Comparison of ENCODE assay signal across 8 mouse cellular contexts in genomic region chr11:72564232-72564807, GRCm38 (mm10). TPM values are rescaled to one million over a fixed set of nuclear protein-coding genes. Genes with fewer than 3 reads are reported as not detected.
A peak's percentile ranks its signal among the peaks of the same experiment; 100 is the strongest.
DNase-seq lines count a peak whose midpoint lies in the region; ATAC-seq and TF ChIP-seq lines count a peak whose summit lies in the region.

No protein-coding gene starts in this region.

- no peak overlapping the region for H3K4me3 ChIP-seq in hindbrain, embryonic 10.5 days
- H3K4me3 ChIP-seq in hindbrain, embryonic 16.5 days (ENCODE audit: low read length): no peak overlapping the region
- peak overlapping the region; percentile 46 for H3K4me3 ChIP-seq in MEL (ENCODE audit: control insufficient read depth in 1 of 2, insufficient read depth in 1 of 2, low read depth in 2 of 2, low read length in 2 of 2)
- no peak overlapping the region for H3K4me3 ChIP-seq in embryonic facial prominence, embryonic 11.5 days (ENCODE audit: low read depth, low read length)

- H3K4me1 ChIP-seq in hindbrain, embryonic 10.5 days (replicated peaks): peaks cover 6% of the 10 kb centered on the region; the same call in 1 of the 2 replicates
- H3K4me1 ChIP-seq in hindbrain, embryonic 16.5 days (ENCODE audit: control insufficient read depth, insufficient read depth, low read depth, low read length): no peaks in the 10 kb centered on the region
- H3K4me1 ChIP-seq in MEL (ENCODE audit: control insufficient read depth in 1 of 2, insufficient read depth in 2 of 2, low read length in 2 of 2): peaks cover 4 to 6% of the 10 kb centered on the region in 2 experiments; a peak in 2 of 4 replicates
- H3K4me1 ChIP-seq in embryonic facial prominence, embryonic 11.5 days (ENCODE audit: control insufficient read depth, insufficient read depth, low read length): no peaks in the 10 kb centered on the region

- TF ChIP-seq POLR2A in MEL (IDR thresholded peaks at IDR 0.05; ENCODE audit: control insufficient read depth in 1 of 2, insufficient read depth in 1 of 2, low read depth in 1 of 2, low read length in 2 of 2, poor library complexity in 1 of 2): no peak

- no peaks in the 10 kb centered on the region for H3K27me3 ChIP-seq in hindbrain, embryonic 10.5 days (ENCODE audit: insufficient read depth, poor library complexity, severe bottlenecking)
- no peaks in the 10 kb centered on the region for H3K27me3 ChIP-seq in hindbrain, embryonic 16.5 days (replicated peaks; ENCODE audit: control insufficient read depth, insufficient read depth, low read length)
- no peaks in the 10 kb centered on the region for H3K27me3 ChIP-seq in MEL (ENCODE audit: control insufficient read depth in 1 of 2, insufficient read depth in 2 of 2, low read length in 2 of 2)
- no peaks in the 10 kb centered on the region for H3K27me3 ChIP-seq in embryonic facial prominence, embryonic 11.5 days (ENCODE audit: control insufficient read depth, insufficient read depth, low read length)
- no peaks in the 10 kb centered on the region for H3K27me3 ChIP-seq in splenic B cell, adult 2 months (ENCODE audit: control insufficient read depth, insufficient read depth, low read length, poor library complexity, severe bottlenecking)

- peak; percentile 56 to 91 (median 88) for TF ChIP-seq CTCF in MEL (IDR thresholded peaks at IDR 0.05 in 2 of 3, conservative IDR thresholded peaks at IDR 0.05 in 1 of 3; ENCODE audit: control insufficient read depth in 1 of 3, insufficient read depth in 1 of 3, low read depth in 2 of 3, low read length in 3 of 3, poor library complexity in 1 of 3, severe bottlenecking in 1 of 3)

- no peak for TF ChIP-seq EP300 in MEL (IDR thresholded peaks at IDR 0.05; ENCODE audit: low read depth in 1 of 2, low read length in 2 of 2)

- no peak overlapping the region for H3K4me2 ChIP-seq in hindbrain, embryonic 16.5 days (ENCODE audit: low read length)
- H3K4me2 ChIP-seq in embryonic facial prominence, embryonic 11.5 days (ENCODE audit: low read depth, low read length): no peak overlapping the region

- TF ChIP-seq RAD21 in MEL (IDR thresholded peaks at IDR 0.05; ENCODE audit: low read depth, low read length): peak; percentile 94

- no peaks in the 10 kb centered on the region; the same call in 1 of the 2 replicates for H3K79me2 ChIP-seq in MEL (ENCODE audit: control insufficient read depth, insufficient read depth, low read length, poor library complexity)

- H3K27ac ChIP-seq in hindbrain, embryonic 10.5 days: no peak overlapping the region
- no peak overlapping the region for H3K27ac ChIP-seq in hindbrain, embryonic 16.5 days (ENCODE audit: low read depth, low read length)
- H3K27ac ChIP-seq in MEL (ENCODE audit: control insufficient read depth, low read depth, low read length): no peak overlapping the region
- no peak overlapping the region for H3K27ac ChIP-seq in embryonic facial prominence, embryonic 11.5 days (replicated peaks; ENCODE audit: low read depth, low read length)

- no peaks in the 10 kb centered on the region for H3K36me3 ChIP-seq in hindbrain, embryonic 10.5 days
- no peaks in the 10 kb centered on the region for H3K36me3 ChIP-seq in hindbrain, embryonic 16.5 days (ENCODE audit: control insufficient read depth, insufficient read depth, low read length)
- peaks cover 0 to 4% of the 10 kb centered on the region in 2 experiments; a peak in 1 of 4 replicates for H3K36me3 ChIP-seq in MEL (ENCODE audit: control insufficient read depth in 1 of 2, insufficient read depth in 2 of 2, low read length in 2 of 2)
- H3K36me3 ChIP-seq in embryonic facial prominence, embryonic 11.5 days (replicated peaks; ENCODE audit: control insufficient read depth, insufficient read depth, low read depth, low read length): no peaks in the 10 kb centered on the region
- no peaks in the 10 kb centered on the region for H3K36me3 ChIP-seq in splenic B cell, adult 2 months (ENCODE audit: control insufficient read depth, insufficient read depth, low read length, poor library complexity, severe bottlenecking)

- H3K9me3 ChIP-seq in hindbrain, embryonic 10.5 days: no peaks in the 10 kb centered on the region
- H3K9me3 ChIP-seq in hindbrain, embryonic 16.5 days (ENCODE audit: control insufficient read depth, low read length): no peaks in the 10 kb centered on the region
- H3K9me3 ChIP-seq in MEL (replicated peaks; ENCODE audit: insufficient read depth, low read length): no peaks in the 10 kb centered on the region
- no peaks in the 10 kb centered on the region for H3K9me3 ChIP-seq in embryonic facial prominence, embryonic 11.5 days (replicated peaks; ENCODE audit: control insufficient read depth, low read length)

- no peak; the same call in 1 of the 2 replicates for ATAC-seq in hindbrain, embryonic 16.5 days
- no peak for ATAC-seq in embryonic facial prominence, embryonic 11.5 days (replicated peaks; ENCODE audit: insufficient number of reproducible peaks, low FRiP score, low TSS enrichment, low read depth)

- no peak overlapping the region for H3K9ac ChIP-seq in hindbrain, embryonic 16.5 days (ENCODE audit: low read depth, low read length)
- H3K9ac ChIP-seq in MEL (ENCODE audit: control insufficient read depth, low read depth, low read length, poor library complexity, severe bottlenecking): peak overlapping the region; percentile 55
- H3K9ac ChIP-seq in embryonic facial prominence, embryonic 11.5 days (replicated peaks; ENCODE audit: low read length): no peak overlapping the region

- 26% methylated on average over 6 of the region's 6 CpGs for WGBS in hindbrain, embryonic 10.5 days
- 25% methylated on average over 6 of the region's 6 CpGs for WGBS in hindbrain, embryonic 16.5 days
- 25% methylated on average over 6 of the region's 6 CpGs for WGBS in embryonic facial prominence, embryonic 11.5 days

- peak; percentile 31 for DNase-seq in hindbrain, embryonic 10.5 days (ENCODE audit: low spot score)
- DNase-seq in MEL (ENCODE audit: low read depth, low spot score): peak; percentile 90
- DNase-seq in embryonic facial prominence, embryonic 11.5 days (ENCODE audit: low spot score): peak; percentile 82
- peak; percentile 35 for DNase-seq in hindlimb bud, embryonic 11.5 days (ENCODE audit: extremely low spot score, low read depth, low spot score)
- peak; percentile 54 for DNase-seq in lung, postnatal 25 days (ENCODE audit: low spot score)
- DNase-seq in splenic B cell, adult 2 months (ENCODE audit: low read depth, low spot score): peak; percentile 80
- no peak for DNase-seq in ovary, postnatal 14 days (ENCODE audit: low spot score)

TF ChIP-seq in MEL, 35 proteins besides CTCF, POLR2A, EP300 and RAD21:
- TF ChIP-seq BHLHE40 (IDR thresholded peaks at IDR 0.05; ENCODE audit: borderline replicate concordance, low read depth, low read length): 0 out of 2 replicates have a peak, but pooled peaks have one; percentile 34
- no peak for TF ChIP-seq GATA1 (IDR thresholded peaks at IDR 0.05; ENCODE audit: low read depth, low read length)
- TF ChIP-seq ZNF384 (IDR thresholded peaks at IDR 0.05; ENCODE audit: low read depth, low read length): no peak; the same call in 1 of the 2 replicates
- TF ChIP-seq SMC3 (IDR thresholded peaks at IDR 0.05; ENCODE audit: low read depth, low read length): peak; percentile 94
- TF ChIP-seq NRF1 (IDR thresholded peaks at IDR 0.05; ENCODE audit: insufficient read depth, low read depth, low read length, poor library complexity, severe bottlenecking): no peak
- peak; percentile 97 for TF ChIP-seq ZC3H11A (IDR thresholded peaks at IDR 0.05; ENCODE audit: low read depth, low read length)
- peak; percentile 69 for TF ChIP-seq SIN3A (IDR thresholded peaks at IDR 0.05; ENCODE audit: low read length)
- peak; percentile 23; the same call in 1 of the 2 replicates for TF ChIP-seq TBP (IDR thresholded peaks at IDR 0.05; ENCODE audit: low read depth, low read length)
- peak; percentile 46; the same call in 1 of the 2 replicates for TF ChIP-seq MXI1 (IDR thresholded peaks at IDR 0.05; ENCODE audit: low read depth, low read length)
- no peak for TF ChIP-seq E2F4 (IDR thresholded peaks at IDR 0.05; ENCODE audit: borderline replicate concordance, low read depth, low read length)
- 0 out of 2 replicates have a peak, but pooled peaks have one; percentile 80 for TF ChIP-seq JUND (IDR thresholded peaks at IDR 0.05; ENCODE audit: low read depth, low read length)
- TF ChIP-seq USF2 (IDR thresholded peaks at IDR 0.05; ENCODE audit: borderline replicate concordance in 1 of 2, insufficient read depth in 1 of 2, low read depth in 1 of 2, low read length in 2 of 2): no peak
- no peak for TF ChIP-seq HCFC1 (IDR thresholded peaks at IDR 0.05; ENCODE audit: low read depth, low read length)

RNA-seq across cellular contexts. Expression of gene Spns3, which starts 14.0 kb away (rescaled TPM):
- 0.09 and 0.16 TPM in 2 replicates for polyA plus RNA-seq in hindbrain, embryonic 10.5 days (2016; fragmentation: Nextera tagmentation; extraction: Ambion mirVana)
- polyA plus RNA-seq in hindbrain, embryonic 16.5 days (2015; fragmentation: Nextera tagmentation; extraction: Ambion mirVana): 0.09 TPM in 1 of 2 replicates, not detected in the other
- 5.2 and 10.6 TPM in 2 replicates for total RNA-seq in MEL (2012; rRNA removed)
- 10 to 100 TPM in 1 of 2 experiments, not detected in 1; 12.7 TPM for polyA plus RNA-seq in MEL (2012; ENCODE audit: insufficient read depth in 1 of 2, insufficient read length in 2 of 2, low read depth in 1 of 2, low replicate concordance in 2 of 2, missing spikeins in 1 of 2)
- polyA plus RNA-seq in embryonic facial prominence, embryonic 11.5 days (2014; fragmentation: Nextera tagmentation; extraction: Ambion mirVana): not detected in 2 replicates

RNA-seq across cellular contexts. Expression of gene Ube2g1, which starts 42.8 kb away (rescaled TPM):
- polyA plus RNA-seq in hindbrain, embryonic 10.5 days (2016; fragmentation: Nextera tagmentation; extraction: Ambion mirVana): 93.0 and 95.7 TPM in 2 replicates
- polyA plus RNA-seq in hindbrain, embryonic 16.5 days (2015; fragmentation: Nextera tagmentation; extraction: Ambion mirVana): 76.5 and 82.2 TPM in 2 replicates
- total RNA-seq in MEL (2012; rRNA removed): 26.6 and 29.2 TPM in 2 replicates
- 10 to 100 TPM; 38.0 to 38.1 TPM for polyA plus RNA-seq in MEL (2012; ENCODE audit: insufficient read depth in 1 of 2, insufficient read length in 2 of 2, low read depth in 1 of 2, low replicate concordance in 2 of 2, missing spikeins in 1 of 2)
- polyA plus RNA-seq in embryonic facial prominence, embryonic 11.5 days (2014; fragmentation: Nextera tagmentation; extraction: Ambion mirVana): 114 and 129 TPM in 2 replicates

Comparison
In these comparisons a context has a peak if more than half of its experiments do, and no peak if none do; other contexts are left out.
1. H3K4me3 ChIP-seq: peak in MEL (2 of 2); none in hindbrain, embryonic 10.5 days (single experiment), hindbrain, embryonic 16.5 days (single experiment) and embryonic facial prominence, embryonic 11.5 days (single experiment).